Mouse (Mus musculus): ENCODE data around the gene Foxa1. TPM values are rescaled to one million over a fixed set of nuclear protein-coding genes. Genes with fewer than 3 reads are reported as not detected.

Foxa1 gene
- polyA plus RNA-seq, 1 experiment from 2014 or later: 0.10 TPM

DNA sequence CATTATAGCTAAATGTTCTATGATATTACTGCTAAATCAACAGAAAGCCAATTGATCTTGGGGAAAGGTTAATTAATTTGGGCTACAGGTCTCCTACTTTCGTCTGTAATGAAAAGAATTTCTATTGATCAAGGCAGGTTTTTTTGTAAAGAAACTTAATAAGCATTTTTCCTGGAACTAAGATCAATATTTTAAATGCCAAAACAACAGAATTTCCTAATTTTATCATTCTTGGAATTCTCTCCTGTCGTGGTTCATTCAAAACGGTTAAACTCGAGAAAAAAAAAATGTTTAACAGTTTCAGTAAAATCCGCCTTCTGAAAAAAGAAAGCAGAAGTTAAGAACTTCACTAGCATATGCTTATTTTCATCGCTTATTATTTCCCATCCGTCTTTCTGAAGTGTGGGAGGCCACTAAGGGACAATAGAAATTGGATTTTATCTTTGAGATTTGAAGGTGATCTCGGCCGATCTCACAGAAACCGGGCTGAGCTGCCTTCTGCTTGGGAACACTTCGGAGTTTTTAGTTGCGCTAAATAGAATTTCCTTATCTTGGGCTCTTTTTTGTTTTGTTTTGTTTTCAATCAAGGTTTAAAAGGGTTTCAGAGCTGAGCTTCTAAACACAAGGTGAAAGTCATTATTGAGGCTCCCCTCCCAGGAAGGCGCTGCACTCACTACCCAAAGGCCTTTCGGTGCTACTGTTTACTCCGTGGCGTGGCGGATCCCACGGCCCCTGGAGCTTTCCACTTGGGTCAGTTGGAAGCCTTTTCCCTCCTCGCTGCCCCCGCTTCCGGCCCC is 8.7 kb downstream of the Foxa1 start:
- Histone ChIP-seq H3K4me3 (peak overlapping the region; percentile 3), H3K9ac (replicated peaks) (no peak overlapping the region), H3K4me1 (peaks cover 30% of the 10 kb centered on the region), H3K27ac (replicated peaks) (no peak overlapping the region), H3K4me2 (replicated peaks) (peak overlapping the region; percentile 28; the same call in 1 of the 2 replicates), H3K36me3 (no peaks in the 10 kb centered on the region), H3K27me3 (peaks cover 83% of the 10 kb centered on the region), H3K9me3 (no peaks in the 10 kb centered on the region)
- no peak for ATAC-seq (replicated peaks)
- 1% methylated on average over 21 of the region's 21 CpGs for WGBS

DNA sequence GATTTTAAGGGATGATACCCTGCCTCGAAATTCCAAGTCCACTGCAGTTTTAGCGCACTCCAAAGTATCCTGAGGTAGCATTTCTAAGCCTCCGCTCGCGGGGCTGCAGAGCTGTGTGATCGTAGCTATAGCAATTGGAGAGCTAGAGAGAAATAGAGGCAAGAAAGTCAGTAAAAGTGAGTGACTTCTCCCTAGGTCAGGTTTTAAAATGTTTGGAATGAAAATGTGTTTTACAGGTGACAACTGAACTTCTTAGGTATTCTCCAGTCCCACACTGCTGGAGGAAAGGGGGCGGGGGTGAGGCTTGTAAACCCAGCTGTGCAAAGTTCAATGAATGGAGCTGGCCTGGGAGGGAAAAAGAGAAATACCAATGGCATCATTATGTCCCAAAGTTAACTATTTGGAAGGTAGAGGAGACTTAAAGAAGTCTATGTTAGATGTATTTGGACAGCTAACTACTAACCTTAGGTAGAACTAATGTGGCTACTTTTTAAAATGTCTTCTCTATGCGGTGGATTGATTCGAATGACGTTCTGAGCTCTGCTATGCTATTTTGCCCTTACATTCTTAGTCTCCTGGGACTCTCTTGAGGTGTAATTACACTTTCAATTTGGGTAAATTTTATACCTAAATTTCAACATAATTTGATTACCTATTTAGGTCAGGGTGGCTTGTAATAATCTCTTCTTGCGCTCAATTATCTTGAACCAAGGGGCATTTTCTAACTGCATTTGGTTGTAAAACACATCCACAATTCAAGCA is 9.6 kb downstream of the Foxa1 start:
- Histone ChIP-seq H3K36me3 (no peaks in the 10 kb centered on the region), H3K4me1 (peaks cover 22% of the 10 kb centered on the region), H3K9ac (replicated peaks) (no peak overlapping the region), H3K27ac (replicated peaks) (no peak overlapping the region), H3K4me3 (no peak overlapping the region), H3K9me3 (no peaks in the 10 kb centered on the region), H3K27me3 (peaks cover 83% of the 10 kb centered on the region), H3K4me2 (replicated peaks) (no peak overlapping the region)
- no peak for ATAC-seq (replicated peaks)
- WGBS: 3% methylated on average over 11 of the region's 11 CpGs

DNA sequence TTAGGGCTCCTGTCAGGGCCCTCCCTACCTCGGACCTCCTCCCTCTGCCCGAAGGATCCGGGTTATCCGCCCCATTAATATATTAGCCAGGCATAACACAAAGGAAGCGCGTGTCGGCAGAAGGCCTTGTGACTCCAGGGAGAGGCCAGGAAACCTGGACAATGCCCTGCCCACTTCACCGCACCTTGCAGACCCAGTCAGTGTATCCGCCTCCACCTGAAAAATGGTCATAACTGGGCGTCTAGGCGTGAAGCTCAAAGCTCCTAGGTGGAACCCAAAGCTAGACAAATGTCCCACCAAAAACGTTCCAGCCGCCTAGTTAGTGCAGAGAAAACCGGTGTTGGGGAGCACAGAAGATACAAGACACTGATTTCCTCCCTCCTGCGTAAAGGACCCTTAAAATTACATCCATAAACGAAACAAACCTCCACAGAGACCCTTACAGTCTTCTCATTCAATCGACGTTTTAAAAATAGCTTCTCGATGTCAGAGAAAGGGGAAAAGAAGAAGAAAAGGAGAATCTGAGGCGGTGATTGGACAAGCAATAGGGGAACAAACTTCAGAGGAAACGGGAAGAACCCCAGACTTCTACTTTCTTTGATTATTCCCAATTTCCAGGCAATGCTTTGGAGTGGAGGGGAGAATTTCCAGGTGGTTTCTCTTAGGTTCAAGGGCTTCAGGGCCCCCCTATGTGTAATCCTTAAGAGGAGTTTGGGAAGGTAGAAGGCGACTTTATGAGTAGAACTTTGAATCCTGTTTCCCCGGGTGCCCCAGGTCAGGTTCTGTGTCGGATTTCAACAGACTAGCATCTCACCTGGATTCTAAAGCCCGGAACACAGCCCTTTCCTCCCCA is 10.4 kb downstream of the Foxa1 start:
- Histone ChIP-seq H3K4me2 (replicated peaks) (no peak overlapping the region), H3K27me3 (peaks cover 81% of the 10 kb centered on the region), H3K9me3 (no peaks in the 10 kb centered on the region), H3K27ac (replicated peaks) (no peak overlapping the region), H3K36me3 (no peaks in the 10 kb centered on the region), H3K4me3 (no peak overlapping the region), H3K9ac (replicated peaks) (no peak overlapping the region), H3K4me1 (peaks cover 21% of the 10 kb centered on the region)
- ATAC-seq (replicated peaks): no peak
- WGBS: 2% methylated on average over 25 of the region's 25 CpGs

DNA sequence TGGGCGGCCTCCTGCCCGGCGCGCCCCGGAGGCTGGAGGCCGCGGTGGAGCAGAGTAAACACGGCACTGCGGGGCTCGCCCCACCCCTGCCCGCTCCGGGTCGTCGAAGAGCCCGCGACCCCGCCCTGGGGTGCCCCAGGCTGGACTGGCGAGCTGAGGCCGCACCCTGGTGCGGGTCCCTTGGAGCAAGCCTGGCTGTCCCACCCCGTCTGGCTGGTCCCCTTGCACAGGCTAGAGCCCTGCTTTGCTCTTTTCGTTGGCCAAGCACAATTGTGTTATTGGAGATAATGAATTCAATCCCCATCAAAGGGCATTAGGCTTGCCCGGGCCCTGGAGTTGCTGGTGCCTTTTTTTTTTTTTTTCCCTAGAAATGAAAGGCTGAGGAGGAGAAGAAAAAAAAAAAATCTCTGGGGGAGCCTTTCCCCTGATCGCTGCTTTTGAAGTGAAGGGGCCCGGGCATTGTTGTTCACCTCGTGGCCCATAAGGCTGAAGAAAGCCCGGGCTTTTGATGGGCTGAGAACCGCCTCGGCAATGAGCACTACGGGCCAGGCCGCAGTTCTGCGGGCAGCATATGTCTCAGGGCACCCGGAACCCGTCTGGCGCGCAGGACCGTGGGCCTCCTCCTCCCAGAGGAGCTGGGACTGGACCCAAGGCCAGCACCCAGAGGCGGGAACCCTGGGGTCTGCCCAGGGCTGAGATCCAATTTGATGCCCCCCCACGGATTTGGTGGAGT is 11.7 kb downstream of the Foxa1 start:
- under 1% methylated on average over 32 of the region's 39 CpGs for whole genome bisulfite sequencing
- peaks cover 79% of the 10 kb centered on the region for H3K27me3 ChIP-seq
- no peaks in the 10 kb centered on the region for H3K36me3 ChIP-seq
- H3K4me3 ChIP-seq: no peak overlapping the region
- no peaks in the 10 kb centered on the region for H3K9me3 ChIP-seq
- H3K4me1 ChIP-seq: peaks cover 24% of the 10 kb centered on the region
- peak; percentile 74 for ATAC-seq (replicated peaks)
- no peak overlapping the region; the same call in 1 of the 2 replicates for H3K4me2 ChIP-seq (replicated peaks)
- H3K9ac ChIP-seq (replicated peaks): no peak overlapping the region
- H3K27ac ChIP-seq (replicated peaks): no peak overlapping the region

DNA sequence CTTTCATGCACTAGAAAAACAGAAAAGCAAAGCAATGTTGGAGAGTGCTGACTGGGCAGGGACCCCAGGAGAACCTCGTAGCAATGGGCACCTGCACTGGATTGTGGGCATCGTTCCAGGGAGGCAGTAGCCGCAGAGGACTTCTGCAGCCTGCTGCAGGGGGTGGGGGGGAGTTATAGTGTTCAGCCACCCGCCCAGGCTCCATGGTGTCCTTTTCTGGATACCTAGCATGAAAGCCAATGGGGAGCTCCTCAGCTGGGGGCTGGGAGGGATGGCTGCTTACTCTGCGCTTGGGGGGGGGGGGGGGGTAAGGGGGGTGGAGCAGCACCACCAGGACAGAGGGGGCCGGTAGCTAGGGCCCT is 12.2 kb downstream of the Foxa1 start:
- Histone ChIP-seq H3K4me2 (replicated peaks) (no peak overlapping the region; the same call in 1 of the 2 replicates), H3K9ac (replicated peaks) (no peak overlapping the region), H3K27ac (replicated peaks) (no peak overlapping the region), H3K9me3 (no peaks in the 10 kb centered on the region), H3K4me3 (no peak overlapping the region), H3K4me1 (peaks cover 24% of the 10 kb centered on the region), H3K27me3 (peaks cover 73% of the 10 kb centered on the region), H3K36me3 (no peaks in the 10 kb centered on the region)
- 4% methylated on average over 5 of the region's 6 CpGs for WGBS
- ATAC-seq (replicated peaks): 0 out of 2 replicates have a peak, but pooled peaks have one; percentile 4

DNA sequence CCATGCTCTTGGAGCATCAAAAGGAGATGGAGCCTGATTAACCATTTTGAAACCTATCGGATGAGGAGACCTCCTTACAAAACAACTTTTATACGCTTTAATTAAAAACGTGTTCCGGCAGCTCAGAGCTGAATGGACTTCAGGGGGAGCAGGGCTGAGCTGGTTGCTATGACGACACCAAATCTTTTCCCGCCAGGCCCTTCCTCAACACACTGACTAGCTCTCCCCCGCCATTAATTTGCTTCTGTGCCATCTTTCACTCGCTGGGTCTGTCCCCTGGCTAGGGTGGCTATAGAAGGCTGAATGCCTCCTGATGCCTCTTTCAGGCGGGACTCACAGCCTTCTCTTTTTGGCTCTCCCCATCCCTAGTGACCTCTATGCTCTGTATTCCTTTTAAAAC is 16.2 kb downstream of the Foxa1 start:
- H3K4me3 ChIP-seq: no peak overlapping the region
- no peak overlapping the region for H3K27ac ChIP-seq (replicated peaks)
- H3K9ac ChIP-seq (replicated peaks): no peak overlapping the region
- no peak overlapping the region for H3K4me2 ChIP-seq (replicated peaks)
- no peaks in the 10 kb centered on the region for H3K36me3 ChIP-seq
- H3K4me1 ChIP-seq: peaks cover 10% of the 10 kb centered on the region
- WGBS: 1% methylated on average over 9 of the region's 9 CpGs
- no peaks in the 10 kb centered on the region for H3K9me3 ChIP-seq
- peak; percentile 51; the same call in 1 of the 2 replicates for ATAC-seq (replicated peaks)
- peaks cover 43% of the 10 kb centered on the region for H3K27me3 ChIP-seq

DNA sequence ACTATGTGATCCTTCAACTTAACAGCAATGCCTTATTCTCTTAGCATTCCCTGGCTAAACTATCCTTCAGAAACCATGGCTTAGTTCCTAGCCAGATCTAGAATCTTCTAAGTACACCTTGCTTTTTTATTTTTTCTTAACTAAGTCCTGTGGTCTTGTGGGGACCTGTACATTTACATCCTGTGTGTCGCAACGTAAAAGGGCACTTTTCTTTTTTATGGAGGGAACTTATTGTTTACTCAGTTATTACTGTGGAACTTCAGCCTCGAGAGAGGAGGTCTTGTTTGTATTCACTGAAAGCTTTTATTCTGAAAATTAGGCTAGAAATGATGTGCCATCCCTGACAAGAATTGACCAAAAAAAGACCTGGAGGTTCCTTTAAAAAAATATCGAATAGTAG is 18.4 kb downstream of the Foxa1 start:
- Histone ChIP-seq H3K27me3 (peaks cover 23% of the 10 kb centered on the region), H3K4me1 (0 out of 2 replicates have a peak, but pooled peaks cover 3% of the 10 kb centered on the region), H3K36me3 (no peaks in the 10 kb centered on the region), H3K4me3 (no peak overlapping the region), H3K9me3 (no peaks in the 10 kb centered on the region), H3K4me2 (replicated peaks) (no peak overlapping the region), H3K9ac (replicated peaks) (no peak overlapping the region), H3K27ac (replicated peaks) (no peak overlapping the region)
- 81% methylated on average over 4 of the region's 4 CpGs for WGBS
- ATAC-seq (replicated peaks): no peak

DNA sequence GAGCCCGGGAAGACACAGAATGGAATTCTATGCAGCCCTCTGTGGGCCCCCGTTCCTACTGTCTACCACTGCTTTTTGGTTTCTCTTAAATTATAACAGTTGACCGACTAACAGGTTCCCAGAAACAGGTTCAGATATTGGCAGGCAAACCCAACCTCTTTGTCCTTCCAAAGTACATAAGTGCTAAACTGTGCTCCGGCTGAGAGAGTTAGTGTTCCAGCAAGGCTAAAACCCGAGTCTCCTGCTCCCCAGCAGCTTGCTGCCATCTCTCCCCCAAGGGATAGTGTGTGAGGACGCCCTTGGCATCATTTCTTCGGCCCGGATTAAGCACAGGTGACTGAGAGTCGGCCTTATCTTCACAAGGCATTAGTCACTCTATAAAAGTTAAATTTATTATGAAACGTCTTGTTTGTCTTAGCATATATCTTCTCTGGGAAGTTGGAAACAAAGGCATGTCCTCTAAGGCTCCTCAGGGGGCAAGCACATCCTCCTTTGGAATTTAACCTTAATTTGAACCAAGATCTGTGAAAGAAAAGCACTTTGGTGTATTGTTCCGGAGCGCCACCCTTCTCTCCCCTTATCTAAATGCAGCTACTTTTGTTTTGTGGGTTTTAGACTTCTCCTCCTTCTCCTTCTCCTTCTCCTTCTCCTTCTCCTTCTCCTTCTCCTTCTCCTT is 30.9 kb downstream of the Foxa1 start:
- Histone ChIP-seq H3K4me2 (replicated peaks) (no peak overlapping the region), H3K27ac (replicated peaks) (no peak overlapping the region), H3K9ac (replicated peaks) (no peak overlapping the region), H3K4me1 (no peaks in the 10 kb centered on the region), H3K27me3 (no peaks in the 10 kb centered on the region), H3K9me3 (no peaks in the 10 kb centered on the region), H3K4me3 (no peak overlapping the region), H3K36me3 (no peaks in the 10 kb centered on the region)
- ATAC-seq (replicated peaks): no peak
- 44% methylated on average over 12 of the region's 12 CpGs for WGBS

DNA sequence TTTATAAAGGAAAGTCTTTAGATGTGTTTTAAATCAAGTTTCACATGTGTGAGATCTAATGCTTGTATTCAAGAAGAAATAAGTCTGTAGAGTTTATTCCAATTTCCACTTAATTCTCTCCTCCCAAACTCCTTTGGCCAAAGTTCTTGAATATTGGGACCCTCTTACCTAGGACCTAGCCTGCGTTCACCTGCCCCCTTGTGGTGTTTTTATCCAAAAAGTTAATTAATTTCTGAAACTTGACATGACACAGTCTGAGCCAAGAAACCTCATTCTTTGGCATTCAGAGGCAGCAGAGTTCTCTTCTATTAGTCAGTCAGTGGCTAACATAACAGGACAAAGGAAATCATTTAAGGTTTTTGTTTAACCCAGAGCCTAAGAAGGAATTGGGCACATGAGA is 32.2 kb downstream of the Foxa1 start:
- no peaks in the 10 kb centered on the region for H3K4me1 ChIP-seq
- no peak overlapping the region for H3K9ac ChIP-seq (replicated peaks)
- H3K9me3 ChIP-seq: no peaks in the 10 kb centered on the region
- no peaks in the 10 kb centered on the region for H3K27me3 ChIP-seq
- 22% methylated on average over 1 of the region's 1 CpGs for WGBS
- no peak overlapping the region for H3K4me3 ChIP-seq
- H3K27ac ChIP-seq (replicated peaks): no peak overlapping the region
- no peaks in the 10 kb centered on the region for H3K36me3 ChIP-seq
- ATAC-seq (replicated peaks): no peak
- H3K4me2 ChIP-seq (replicated peaks): no peak overlapping the region

DNA sequence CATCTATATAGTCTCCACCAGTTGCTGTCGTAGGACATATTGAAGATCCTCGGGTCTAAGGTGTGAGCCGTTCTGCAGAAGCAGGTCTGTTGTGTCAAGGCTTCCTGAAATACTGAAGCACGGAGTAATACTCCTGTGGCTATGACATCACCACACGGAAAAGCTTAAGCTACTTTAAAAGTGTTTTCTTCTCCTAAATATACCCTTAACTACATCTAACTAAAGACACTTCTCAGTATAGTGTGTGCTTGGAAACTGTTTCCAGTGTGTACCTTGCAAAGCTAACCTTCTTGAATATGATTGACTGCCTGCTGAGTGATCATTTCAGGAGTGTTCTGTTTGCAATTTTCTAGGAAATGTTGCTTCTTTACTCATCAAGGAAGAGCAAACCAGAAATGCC is 35.2 kb downstream of the Foxa1 start:
- Histone ChIP-seq H3K27ac (replicated peaks) (no peak overlapping the region), H3K36me3 (no peaks in the 10 kb centered on the region), H3K4me2 (replicated peaks) (no peak overlapping the region), H3K27me3 (no peaks in the 10 kb centered on the region), H3K4me3 (no peak overlapping the region), H3K9me3 (no peaks in the 10 kb centered on the region), H3K4me1 (no peaks in the 10 kb centered on the region), H3K9ac (replicated peaks) (no peak overlapping the region)
- 88% methylated on average over 5 of the region's 5 CpGs for WGBS
- no peak for ATAC-seq (replicated peaks)

DNA sequence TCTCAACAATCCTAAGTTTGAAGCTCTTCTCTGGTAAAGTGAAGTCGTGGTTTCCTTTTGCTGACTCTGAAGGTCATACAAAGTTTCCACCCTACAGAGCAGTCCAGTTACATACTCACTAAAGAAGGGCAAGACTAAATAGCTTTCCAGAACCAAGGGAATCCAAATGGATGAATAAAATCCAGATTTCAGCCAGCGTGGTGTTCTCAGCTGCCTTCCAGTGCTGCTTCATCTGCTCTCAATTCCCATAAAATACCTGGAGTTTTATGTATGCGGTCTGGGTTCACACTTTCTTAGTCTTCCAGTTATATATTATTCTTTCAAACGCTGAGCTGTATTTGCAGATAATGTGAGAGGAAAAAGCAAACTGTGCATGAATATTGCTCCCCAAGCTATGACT is 35.6 kb downstream of the Foxa1 start:
- 87% methylated on average over 4 of the region's 4 CpGs for WGBS
- no peak overlapping the region for H3K4me3 ChIP-seq
- ATAC-seq (replicated peaks): no peak

More for the DNA sequence above, 35.6 kb downstream of the Foxa1 start:
- Histone ChIP-seq H3K27me3 (no peaks in the 10 kb centered on the region), H3K4me1 (no peaks in the 10 kb centered on the region), H3K36me3 (no peaks in the 10 kb centered on the region), H3K27ac (replicated peaks) (no peak overlapping the region), H3K9me3 (no peaks in the 10 kb centered on the region), H3K4me2 (replicated peaks) (no peak overlapping the region), H3K9ac (replicated peaks) (no peak overlapping the region)

Measured in forebrain, embryonic 15.5 days (tissue).